Mouse (Mus musculus) forebrain, embryonic 12.5 days (tissue): ENCODE data around the gene Lnx2. TPM values are rescaled to one million over a fixed set of nuclear protein-coding genes. Genes with fewer than 3 reads are reported as not detected.

ENCODE experiments used
- ATAC-seq: fragments of 200-750 bp; cut with Nextera tagmentation; 2 replicates; pipeline ENCODE4 v1.8.0; 2017; ENCODE audit warnings: moderate TSS enrichment; ENCODE audit not compliant: low FRiP score
- H3K27ac ChIP-seq: fragments of 300-500 bp; sonication (generic); 2 replicates; pipeline ENCODE4 v1.5.1; 2016; ENCODE audit warnings: mild to moderate bottlenecking
- H3K27me3 ChIP-seq: fragments of 300-500 bp; sonication (generic); 2 replicates; pipeline ENCODE4 v1.6.1; 2016; ENCODE audit warnings: mild to moderate bottlenecking
- H3K36me3 ChIP-seq: fragments of 300-500 bp; sonication (generic); replicated peaks from 2 replicates; pipeline ENCODE4 v1.6.1; 2016; ENCODE audit warnings: mild to moderate bottlenecking
- H3K4me1 ChIP-seq: fragments of 300-500 bp; sonication (generic); 2 replicates; pipeline ENCODE4 v1.6.1; 2016
- H3K4me2 ChIP-seq: fragments of 300-500 bp; sonication (generic); 2 replicates; pipeline ENCODE4 v1.6.1; 2016; ENCODE audit warnings: mild to moderate bottlenecking, moderate library complexity
- H3K4me3 ChIP-seq: fragments of 300-500 bp; sonication (generic); replicated peaks from 2 replicates; pipeline ENCODE4 v1.5.1; 2016; ENCODE audit warnings: mild to moderate bottlenecking
- H3K9ac ChIP-seq: fragments of 300-500 bp; sonication (generic); 2 replicates; pipeline ENCODE4 v1.6.1; 2016; ENCODE audit warnings: mild to moderate bottlenecking
- H3K9me3 ChIP-seq: fragments of 300-500 bp; sonication (generic); 2 replicates; pipeline ENCODE4 v1.6.1; 2016
- WGBS: fragments of 180-500 bp; shearing (Covaris S2); methylation state at CpG from one replicate; pipeline ENCODE4 v1.1.7; 2016; 5-methylcytosine and 5-hydroxymethylcytosine counted together
- polyA plus RNA-seq: library from polyadenylated mRNA; unstranded; fragments of >200 nt; fragmentation: Nextera tagmentation; extraction: Ambion mirVana; gene quantifications from 2 replicates; pipeline ENCODE4 v1.2.1, GENCODE M21; 2016

The Lnx2 gene
- polyA plus RNA-seq, 1 experiment from 2014 or later = 7.4 TPM

DNA sequence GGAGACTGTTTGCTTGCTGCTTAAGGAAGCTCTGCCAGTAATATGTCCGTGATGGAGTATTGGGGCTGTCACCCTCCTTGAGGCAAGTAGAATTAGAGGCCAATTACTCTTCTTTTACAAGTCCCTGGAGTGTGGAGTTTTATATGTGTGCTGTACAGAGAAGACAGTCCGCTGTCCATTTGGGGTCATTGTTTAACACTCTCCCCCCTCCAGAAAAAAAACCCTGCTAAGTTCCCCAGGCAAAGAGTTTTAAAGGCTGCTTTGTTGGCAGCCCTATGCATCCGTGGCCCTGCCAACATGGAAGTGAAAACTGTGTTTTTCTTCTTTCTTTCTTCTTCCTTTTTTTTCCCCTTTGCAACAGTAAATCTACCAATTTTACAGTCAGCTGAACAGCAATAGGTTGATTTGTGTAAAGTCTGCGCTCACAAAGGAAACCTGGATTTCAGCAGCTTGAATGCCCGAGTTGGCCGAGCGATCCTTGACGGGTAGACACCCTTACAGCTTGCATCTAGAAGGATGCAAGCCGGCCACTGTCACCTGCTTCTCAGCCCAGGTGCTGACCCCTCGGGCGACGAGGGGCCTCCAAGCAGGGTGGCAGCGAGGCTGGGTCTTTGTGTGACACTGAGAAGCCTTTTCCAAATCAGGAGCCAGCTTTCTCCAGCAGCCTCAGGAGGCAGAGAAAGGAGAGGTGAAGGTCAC is 107.5 kb downstream of the Lnx2 start:
- ATAC-seq = peak; percentile 57; the same call in 1 of the 2 replicates

More for the DNA sequence above, 107.5 kb downstream of the Lnx2 start:
- no peak overlapping the region for H3K9ac ChIP-seq
- peaks cover 13% of the 10 kb centered on the region for H3K4me1 ChIP-seq
- H3K4me2 ChIP-seq = peak overlapping the region; percentile 27
- H3K9me3 ChIP-seq = no peaks in the 10 kb centered on the region
- peak overlapping the region; percentile 36; the same call in 1 of the 2 replicates for H3K27ac ChIP-seq
- no peak overlapping the region for H3K4me3 ChIP-seq
- H3K27me3 ChIP-seq = peaks cover 25% of the 10 kb centered on the region
- H3K36me3 ChIP-seq = no peaks in the 10 kb centered on the region
- WGBS = 16% methylated on average over 13 of the region's 13 CpGs

Other genes starting within 250 kb of the Lnx2 start
- 413 and 432 TPM in 2 replicates for gene Rpl21, start 243.7 kb downstream of the Lnx2 start, polyA plus RNA-seq
- gene Rasl11a, start 231.5 kb downstream of the Lnx2 start, polyA plus RNA-seq = 19.2 and 19.3 TPM in 2 replicates
- 107 and 114 TPM in 2 replicates for gene Gtf3a, start 127.9 kb downstream of the Lnx2 start, polyA plus RNA-seq
- 18.8 and 22.3 TPM in 2 replicates for gene Mtif3, start 112.8 kb downstream of the Lnx2 start, polyA plus RNA-seq
- gene Polr1d, start 464 bp upstream of the Lnx2 start, polyA plus RNA-seq = 96.9 and 99.6 TPM in 2 replicates
- gene Gsx1, start 112.1 kb upstream of the Lnx2 start, polyA plus RNA-seq = 8.6 and 8.7 TPM in 2 replicates
- not detected in 2 replicates for gene Pdx1, start 193.4 kb upstream of the Lnx2 start, polyA plus RNA-seq
- not detected in 2 replicates for gene Cdx2, start 230.7 kb upstream of the Lnx2 start, polyA plus RNA-seq
- gene Urad, start 245.9 kb upstream of the Lnx2 start, polyA plus RNA-seq = not detected in 2 replicates